Mouse (Mus musculus) liver, adult 2 months (tissue): Measurements from ENCODE around the gene Olfr740.

Experiments used
- CTCF ChIP-seq: fragments of 200-500 bp; IDR thresholded peaks from 2 replicates; pipeline ENCODE4 v1.5.1; 2011; ENCODE audit warnings: low read depth, low read length, control low read depth
- POLR2A ChIP-seq: fragments of 200-500 bp; IDR thresholded peaks from 2 replicates; pipeline ENCODE4 v1.6.1; 2011; ENCODE audit warnings: low read length, control low read depth; ENCODE audit not compliant: insufficient read depth; ENCODE audit errors: extremely low read depth

DNA sequence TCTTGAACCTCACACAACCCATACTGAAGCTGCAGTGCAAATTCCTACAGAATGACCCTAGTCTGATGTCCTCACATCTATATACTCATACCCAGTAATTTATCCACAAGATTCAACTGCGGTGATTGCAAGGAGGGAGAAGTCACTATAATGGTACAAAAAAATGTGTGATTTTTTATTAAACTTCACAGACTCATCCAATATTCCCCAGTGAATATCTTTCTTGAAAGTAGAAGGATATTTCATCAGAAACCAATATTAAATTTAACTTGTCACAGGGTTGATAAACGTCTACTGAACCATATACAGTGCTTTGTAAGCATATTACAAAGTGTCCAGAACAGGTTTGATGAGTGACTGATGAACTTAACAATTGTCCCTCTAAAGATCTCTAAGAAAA lies 27.1 kb downstream of the Olfr740 start, which contains the start of gene Olfr741:
- TF ChIP-seq CTCF: no peak
- no peak for TF ChIP-seq POLR2A
